Mouse (Mus musculus): ENCODE data around the gene Zscan10. TPM values are rescaled to one million over a fixed set of nuclear protein-coding genes. Genes with fewer than 3 reads are reported as not detected.

The Zscan10 gene
- polyA plus RNA-seq, 1 experiment = not detected

- peaks cover 19% of the 10 kb centered on the region for H3K36me3 ChIP-seq (ENCODE audit: control insufficient read depth, insufficient read depth, low read length)
- H3K4me1 ChIP-seq (ENCODE audit: control insufficient read depth, insufficient read depth, insufficient read length) = no peaks in the 10 kb centered on the region; the same call in 1 of the 2 replicates
- no peak for TF ChIP-seq POLR2A (IDR thresholded peaks at IDR 0.05; ENCODE audit: low read depth, low read length)
- TF ChIP-seq CTCF (IDR thresholded peaks at IDR 0.05; ENCODE audit: extremely low read depth, insufficient read depth, insufficient read length, insufficient replicate concordance) = no peak
- no peak overlapping the region for H3K27ac ChIP-seq (ENCODE audit: insufficient read depth, low read length)
- DNase-seq (ENCODE audit: low read depth in 1 of 2, low spot score in 2 of 2) = no peak
- no peaks in the 10 kb centered on the region for H3K27me3 ChIP-seq (ENCODE audit: control insufficient read depth, insufficient read depth, low read length)
- no peak overlapping the region for H3K4me3 ChIP-seq (ENCODE audit: extremely low read depth, insufficient read depth, insufficient read length)
Observed at GRCm38 (mm10) chr17:23554321-23554720, 46.3 kb upstream of the Zscan10 start.

- Histone ChIP-seq H3K27me3 (ENCODE audit: control insufficient read depth, insufficient read depth, low read length) (no peaks in the 10 kb centered on the region), H3K4me3 (ENCODE audit: extremely low read depth, insufficient read depth, insufficient read length) (no peak overlapping the region), H3K27ac (ENCODE audit: insufficient read depth, low read length) (no peak overlapping the region), H3K4me1 (ENCODE audit: control insufficient read depth, insufficient read depth, insufficient read length) (no peaks in the 10 kb centered on the region; the same call in 1 of the 2 replicates), H3K36me3 (ENCODE audit: control insufficient read depth, insufficient read depth, low read length) (peaks cover 21% of the 10 kb centered on the region)
- no peak for DNase-seq (ENCODE audit: low read depth in 1 of 2, low spot score in 2 of 2)
- 86% methylated on average over 7 of the region's 7 CpGs for WGBS
- TF ChIP-seq CTCF (IDR thresholded peaks at IDR 0.05; ENCODE audit: extremely low read depth, insufficient read depth, insufficient read length, insufficient replicate concordance) = no peak
- no peak for TF ChIP-seq POLR2A (IDR thresholded peaks at IDR 0.05; ENCODE audit: low read depth, low read length)
Observed at GRCm38 (mm10) chr17:23555243-23555916, 45.3 kb upstream of the Zscan10 start.

- peak in 1 of 2 experiments; percentile 29 for DNase-seq (ENCODE audit: low read depth in 1 of 2, low spot score in 2 of 2)
- peaks cover 27% of the 10 kb centered on the region for H3K36me3 ChIP-seq (ENCODE audit: control insufficient read depth, insufficient read depth, low read length)
Observed at GRCm38 (mm10) chr17:23559767-23560166, 40.9 kb upstream of the Zscan10 start.

GRCm38 (mm10) chr17:23563595-23564367 lies 36.9 kb upstream of the Zscan10 start, which contains the start of gene Zfp213:
Gene Zfp213, minus strand, starts transcription at chr17:23564238.
- no peaks in the 10 kb centered on the region for H3K27me3 ChIP-seq (ENCODE audit: control insufficient read depth, insufficient read depth, low read length)
- under 1% methylated on average over 59 of the region's 59 CpGs for WGBS
- peak; percentile 83 to 93 for DNase-seq (ENCODE audit: low read depth in 1 of 2, low spot score in 2 of 2)
- TF ChIP-seq CTCF (IDR thresholded peaks at IDR 0.05; ENCODE audit: extremely low read depth, insufficient read depth, insufficient read length, insufficient replicate concordance) = no peak
- peak; percentile 74 for TF ChIP-seq POLR2A (IDR thresholded peaks at IDR 0.05; ENCODE audit: low read depth, low read length)
- peaks cover 12% of the 10 kb centered on the region for H3K36me3 ChIP-seq (ENCODE audit: control insufficient read depth, insufficient read depth, low read length)
- H3K4me3 ChIP-seq (ENCODE audit: extremely low read depth, insufficient read depth, insufficient read length) = peak within 1 kb of the TSS; percentile 73
- peaks cover 6% of the 10 kb centered on the region; the same call in 1 of the 2 replicates for H3K4me1 ChIP-seq (ENCODE audit: control insufficient read depth, insufficient read depth, insufficient read length)
- peak within 1 kb of the TSS; percentile 93 for H3K27ac ChIP-seq (ENCODE audit: insufficient read depth, low read length)

More at GRCm38 (mm10) chr17:23559767-23560166, 40.9 kb upstream of the Zscan10 start:
- WGBS = 84% methylated on average over 11 of the region's 11 CpGs
- no peak overlapping the region for H3K27ac ChIP-seq (ENCODE audit: insufficient read depth, low read length)
- H3K4me1 ChIP-seq (ENCODE audit: control insufficient read depth, insufficient read depth, insufficient read length) = peaks cover 3% of the 10 kb centered on the region
- TF ChIP-seq POLR2A (IDR thresholded peaks at IDR 0.05; ENCODE audit: low read depth, low read length) (no peak), CTCF (IDR thresholded peaks at IDR 0.05; ENCODE audit: extremely low read depth, insufficient read depth, insufficient read length, insufficient replicate concordance) (peak; percentile 18; the same call in 1 of the 2 replicates)
- no peak overlapping the region for H3K4me3 ChIP-seq (ENCODE audit: extremely low read depth, insufficient read depth, insufficient read length)
- no peaks in the 10 kb centered on the region for H3K27me3 ChIP-seq (ENCODE audit: control insufficient read depth, insufficient read depth, low read length)

- DNase-seq (ENCODE audit: low read depth in 1 of 2, low spot score in 2 of 2) = no peak
- peak overlapping the region; percentile 73 for H3K4me3 ChIP-seq (ENCODE audit: extremely low read depth, insufficient read depth, insufficient read length)
- H3K27me3 ChIP-seq (ENCODE audit: control insufficient read depth, insufficient read depth, low read length) = no peaks in the 10 kb centered on the region
- TF ChIP-seq CTCF (IDR thresholded peaks at IDR 0.05; ENCODE audit: extremely low read depth, insufficient read depth, insufficient read length, insufficient replicate concordance) (no peak), POLR2A (IDR thresholded peaks at IDR 0.05; ENCODE audit: low read depth, low read length) (no peak)
- H3K4me1 ChIP-seq (ENCODE audit: control insufficient read depth, insufficient read depth, insufficient read length) = peaks cover 6% of the 10 kb centered on the region; the same call in 1 of the 2 replicates
- H3K36me3 ChIP-seq (ENCODE audit: control insufficient read depth, insufficient read depth, low read length) = peaks cover 7% of the 10 kb centered on the region
- H3K27ac ChIP-seq (ENCODE audit: insufficient read depth, low read length) = peak overlapping the region; percentile 81
- 0% methylated on average over 8 of the region's 8 CpGs for WGBS
Observed at GRCm38 (mm10) chr17:23564368-23564715, 36.3 kb upstream of the Zscan10 start.

- H3K4me3 ChIP-seq (ENCODE audit: extremely low read depth, insufficient read depth, insufficient read length) = no peak overlapping the region
- TF ChIP-seq POLR2A (IDR thresholded peaks at IDR 0.05; ENCODE audit: low read depth, low read length) (no peak), CTCF (IDR thresholded peaks at IDR 0.05; ENCODE audit: extremely low read depth, insufficient read depth, insufficient read length, insufficient replicate concordance) (no peak)
- H3K27me3 ChIP-seq (ENCODE audit: control insufficient read depth, insufficient read depth, low read length) = no peaks in the 10 kb centered on the region
- no peak for DNase-seq (ENCODE audit: low read depth in 1 of 2, low spot score in 2 of 2)
- WGBS = 41% methylated on average over 5 of the region's 5 CpGs
- H3K36me3 ChIP-seq (ENCODE audit: control insufficient read depth, insufficient read depth, low read length) = no peaks in the 10 kb centered on the region
- peaks cover 6% of the 10 kb centered on the region; the same call in 1 of the 2 replicates for H3K4me1 ChIP-seq (ENCODE audit: control insufficient read depth, insufficient read depth, insufficient read length)
- no peak overlapping the region for H3K27ac ChIP-seq (ENCODE audit: insufficient read depth, low read length)
Observed at GRCm38 (mm10) chr17:23566787-23567186, 33.9 kb upstream of the Zscan10 start.
